Mouse (Mus musculus) adrenal gland, postnatal 14 days (tissue): ENCODE data around the gene Stk40. TPM values are rescaled to one million over a fixed set of nuclear protein-coding genes. Genes with fewer than 3 reads are reported as not detected.
A peak's percentile ranks its signal among the peaks of the same experiment; 100 is the strongest.
"Not testable (repeated sequence)": the region's sequence is repeated elsewhere in the genome, so short reads cannot be mapped to it uniquely, and the experiment has no call there.

Experiments used
- DNase-seq: peaks from one replicate; pipeline ENCODE4 v3.0.0; 2021; ENCODE audit warnings: mixed read lengths
- long read RNA-seq, 2 experiments: library from polyadenylated mRNA; stranded (forward); transcript quantifications; one replicate each; pipeline ENCODE4 v2.0.0; 2021
- total RNA-seq: library from RNA; stranded (reverse); gene quantifications from 2 replicates; pipeline ENCODE4 v1.2.3, GENCODE M21; 2021

Gene Stk40
- 39.2 and 48.2 TPM in 2 replicates for total RNA-seq
- long read RNA-seq, experiment 1, transcript Stk40-201 (11 exons, 3,492 nt), result major isoform, 6 of 14 reads
- long read RNA-seq, experiment 1, partial matches to known transcripts, result 8 of 14 reads
- long read RNA-seq, experiment 1, other reads (novel, unspliced or antisense), result 0 of 14 reads
- long read RNA-seq, experiment 2, transcript Stk40-201 (11 exons, 3,492 nt), result major isoform, 6 of 15 reads
- long read RNA-seq, experiment 2, partial matches to known transcripts, result 7 of 15 reads
- long read RNA-seq, experiment 2, other reads (novel, unspliced or antisense), result 2 of 15 reads

DNA sequence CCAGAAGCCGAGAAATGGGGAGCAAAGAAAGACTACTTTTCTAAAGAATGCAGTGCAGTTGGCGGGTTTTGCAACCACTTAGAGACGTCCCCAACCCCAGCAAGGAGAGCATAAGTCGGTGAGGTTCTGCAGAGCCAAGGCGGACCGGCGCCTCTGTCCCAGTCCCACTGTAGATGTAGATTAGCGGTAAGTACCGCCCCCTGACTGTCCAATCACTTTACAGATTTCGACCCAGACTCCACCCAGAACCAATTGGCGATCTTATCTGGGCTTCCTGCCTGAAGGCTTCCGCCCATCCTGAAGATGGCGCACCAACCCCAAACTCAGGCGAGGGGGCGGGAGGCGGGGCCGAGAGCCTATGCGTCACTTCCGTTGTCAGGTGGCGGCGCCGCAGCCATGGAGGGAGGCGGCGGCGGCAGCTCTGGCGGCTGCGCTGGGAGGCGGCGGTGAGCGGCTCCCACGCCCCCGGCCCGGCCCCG lies at the start of gene Stk40:
Stk40 (plus strand) TSS at position 368 of the 479 bp plus-strand sequence.
- peak; percentile 98 for DNase-seq

DNA sequence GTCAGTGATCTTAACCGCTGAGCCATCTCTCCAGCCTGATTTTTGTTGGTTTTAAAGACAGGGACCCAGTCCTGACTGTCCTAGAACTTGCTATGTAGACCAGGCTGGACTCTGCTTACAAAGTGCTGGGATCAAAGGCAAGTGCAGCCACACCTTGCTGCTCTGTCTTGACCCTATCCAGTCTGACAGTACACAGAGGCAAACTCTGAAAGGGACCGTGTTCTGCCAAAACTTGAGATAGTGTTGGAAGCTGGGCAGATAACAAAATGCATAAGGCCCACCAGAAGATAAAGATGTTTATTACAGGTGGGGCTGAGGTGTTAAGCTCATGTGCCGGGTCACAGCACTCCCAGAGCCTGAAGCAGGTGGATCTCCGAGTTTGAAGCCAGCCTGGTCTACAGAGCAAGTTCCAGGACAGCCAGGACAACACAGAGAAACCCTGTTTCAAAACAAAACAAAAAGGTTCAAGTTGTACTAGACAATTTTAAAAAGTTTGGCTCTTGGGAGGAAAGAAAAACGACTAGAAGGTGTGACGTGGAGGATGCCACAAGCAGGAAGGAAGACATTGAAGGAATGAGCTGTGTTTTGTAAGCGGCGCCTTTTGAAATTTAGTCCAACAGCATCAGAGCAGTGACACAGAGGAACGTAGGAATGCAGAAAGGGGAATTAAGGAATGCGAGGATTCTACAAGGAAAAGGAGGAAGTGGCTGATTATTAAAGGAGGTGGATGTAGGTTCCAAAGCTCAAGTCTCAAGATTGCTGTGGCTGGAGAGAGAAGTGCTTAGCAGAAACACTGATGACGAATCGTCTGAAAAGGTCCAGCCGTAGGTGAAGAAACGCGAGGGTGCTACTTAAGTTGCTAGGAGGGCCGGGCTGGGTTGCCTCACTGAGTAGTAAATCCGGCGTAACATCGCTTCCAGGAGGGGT lies 46.3 kb upstream of the Stk40 start:
- no peak for DNase-seq

DNA sequence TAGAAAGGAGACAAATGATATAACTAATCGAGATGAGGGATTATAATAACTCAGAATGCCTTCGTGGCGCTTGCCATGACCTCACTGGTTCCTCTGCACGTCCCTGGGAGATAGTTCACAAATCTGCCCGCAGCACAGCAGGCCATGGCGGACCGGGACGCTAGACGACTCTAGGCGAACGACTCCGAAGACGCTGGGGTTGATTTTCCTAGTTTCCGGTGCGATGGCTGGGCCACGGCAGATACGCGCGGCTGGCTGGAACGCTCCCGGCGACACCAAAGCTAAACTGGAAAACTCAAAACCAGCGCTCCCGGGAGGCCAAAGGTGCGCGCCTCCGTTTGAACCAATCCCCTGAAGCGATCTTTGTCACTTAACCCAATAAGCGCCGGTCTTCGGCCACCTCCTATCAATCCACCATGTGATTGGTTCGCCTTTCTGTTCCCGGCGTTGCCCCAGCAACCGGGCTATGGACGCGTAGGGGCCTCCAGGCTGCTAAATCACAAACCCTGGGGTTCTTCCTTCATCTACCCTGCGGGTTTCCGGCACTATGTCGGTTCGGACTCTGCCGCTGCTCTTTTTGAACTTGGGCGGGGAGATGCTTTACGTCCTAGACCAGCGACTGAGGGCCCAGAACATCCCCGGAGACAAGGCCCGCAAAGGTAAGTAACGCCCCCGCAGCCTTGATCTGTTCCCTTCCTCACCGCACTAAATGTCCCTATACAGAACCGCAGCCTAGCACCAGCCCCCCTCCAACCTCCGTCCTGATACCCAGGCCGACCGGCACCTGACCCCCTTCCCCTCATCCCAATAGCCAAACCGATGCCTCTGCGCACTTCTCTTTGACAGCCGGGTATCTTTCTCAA lies 45.4 kb upstream of the Stk40 start, which contains the start of gene Oscp1:
Oscp1 (plus strand) TSS at position 432 of the 863 bp plus-strand sequence.
- peak; percentile 94 for DNase-seq

DNA sequence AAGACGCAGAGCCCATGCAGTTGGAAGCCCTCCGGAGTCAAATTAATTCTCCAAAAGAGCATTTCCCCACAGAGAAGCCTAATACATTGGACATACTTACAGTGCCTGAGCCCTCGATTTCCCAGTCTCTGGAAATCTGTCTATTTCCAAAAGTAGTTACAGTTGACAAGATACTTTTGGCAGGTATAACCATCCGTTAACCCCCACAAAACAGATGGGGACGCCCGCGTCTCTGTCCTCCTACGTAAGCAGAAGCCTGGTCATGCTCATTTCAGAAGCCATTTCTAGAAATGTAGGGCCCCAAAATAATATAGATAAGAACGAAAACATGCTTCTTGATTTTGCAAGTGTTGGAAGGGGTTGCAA lies 44.8 kb upstream of the Stk40 start:
- DNase-seq, result no peak

DNA sequence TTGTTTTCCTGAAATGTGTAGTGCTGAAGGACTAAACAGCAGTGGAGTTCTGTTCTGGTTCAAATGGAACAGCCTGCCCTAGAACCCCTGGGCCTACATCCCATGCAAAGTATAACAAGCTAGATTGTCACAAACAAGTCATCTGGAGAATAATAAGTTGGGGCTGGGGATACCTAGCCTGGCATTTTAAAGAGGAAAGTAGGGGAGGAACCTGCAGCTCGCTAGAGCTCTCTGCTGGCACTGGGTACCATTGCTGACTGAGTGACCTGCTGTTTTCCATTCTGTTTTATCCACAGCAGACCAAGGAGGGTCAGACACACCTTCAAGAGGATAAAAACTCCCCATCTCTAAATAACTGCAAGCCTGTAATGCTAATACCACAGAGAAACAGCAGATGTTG lies 40.9 kb upstream of the Stk40 start:
- no peak for DNase-seq

DNA sequence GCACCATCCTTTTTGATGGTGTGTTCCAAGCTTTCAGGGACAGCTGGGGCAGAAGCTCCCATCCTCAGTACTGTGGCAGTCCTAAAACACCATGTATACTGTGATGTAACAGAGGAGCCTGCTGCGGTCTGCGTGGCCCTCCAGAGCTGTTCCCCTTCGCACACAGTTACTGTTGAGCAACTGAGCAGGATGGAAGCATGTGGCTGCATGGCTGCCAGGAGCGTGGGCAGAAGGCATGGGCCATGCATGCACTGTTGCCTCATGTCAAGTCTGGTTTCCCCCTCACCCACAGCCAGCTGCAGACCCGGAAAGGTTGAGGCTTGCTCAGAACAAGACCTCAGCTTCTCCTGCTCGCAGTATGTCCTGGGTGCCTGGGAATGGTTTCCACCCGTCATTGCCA lies 38.5 kb upstream of the Stk40 start:
- DNase-seq, result no peak

DNA sequence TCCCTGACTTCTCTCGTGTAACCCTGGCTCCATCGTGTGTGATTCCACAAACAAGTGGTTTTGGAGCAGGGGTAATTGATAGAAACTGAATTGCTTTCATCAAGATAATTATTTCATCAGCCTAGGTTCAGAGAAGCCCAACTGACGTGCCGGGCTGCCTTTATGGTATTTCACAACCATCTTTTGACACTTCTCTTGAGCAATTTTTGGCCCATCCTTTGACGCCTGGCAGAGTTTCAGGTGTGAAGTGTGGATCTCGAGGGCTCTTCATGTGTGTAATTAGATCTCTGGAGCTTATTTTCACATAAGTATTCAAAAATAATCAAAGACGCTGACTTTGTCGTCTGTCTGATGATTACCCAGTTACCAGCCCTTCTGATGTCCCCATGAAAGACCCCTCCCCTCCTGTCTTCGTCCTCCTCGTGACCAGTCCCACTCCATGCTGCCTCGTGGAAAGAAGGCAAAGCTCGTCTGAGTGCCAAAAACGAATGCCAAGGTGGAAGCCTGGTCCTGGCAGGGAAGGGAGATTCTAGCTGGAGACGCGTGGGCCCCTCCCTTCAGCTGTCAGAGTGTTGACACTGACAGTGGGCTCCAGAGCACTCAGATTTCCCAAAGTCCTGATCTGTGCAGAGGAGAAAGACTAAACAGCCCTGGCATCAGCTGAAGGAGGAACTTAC lies 36.2 kb upstream of the Stk40 start:
- peak; percentile 34 for DNase-seq

DNA sequence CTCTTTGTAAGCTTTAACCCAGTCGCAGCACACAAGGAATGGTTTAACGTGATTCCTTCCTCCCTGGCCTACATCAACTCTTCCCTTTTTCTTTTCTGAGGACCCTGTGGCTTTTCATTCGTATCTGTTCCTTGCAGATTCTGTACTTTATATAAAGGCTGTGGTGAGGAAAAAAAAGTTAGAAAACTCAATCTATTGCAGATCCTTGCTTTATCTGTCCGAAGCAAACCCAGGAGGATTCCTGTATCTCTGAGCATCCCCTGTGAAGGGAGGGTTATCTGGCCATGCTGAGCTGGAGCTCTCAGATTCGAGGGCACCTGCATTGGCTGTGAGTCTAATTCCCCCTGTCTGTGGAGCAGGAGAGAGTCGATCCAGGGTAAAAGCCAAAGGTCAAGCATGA lies 34.9 kb upstream of the Stk40 start:
- no peak for DNase-seq

DNA sequence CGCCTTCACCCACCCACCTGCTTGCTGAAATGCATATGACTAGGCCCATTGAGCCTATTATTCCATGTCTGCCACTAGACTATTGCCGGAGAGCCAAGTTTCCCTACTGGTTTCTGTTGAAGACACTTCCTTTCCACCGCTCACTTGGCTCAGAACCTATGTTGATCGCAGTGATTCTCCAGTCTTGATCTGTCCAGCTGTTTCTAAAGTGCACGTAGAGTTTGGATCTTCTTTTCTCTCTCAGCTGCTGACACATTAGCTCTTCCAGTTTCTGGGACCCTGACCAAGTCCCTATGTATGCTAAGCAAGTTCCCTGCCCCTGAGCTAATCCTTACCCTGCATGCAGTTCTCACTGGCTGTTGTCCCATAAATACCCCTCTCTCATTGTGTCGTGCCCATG lies 25.9 kb upstream of the Stk40 start:
- no peak for DNase-seq

DNA sequence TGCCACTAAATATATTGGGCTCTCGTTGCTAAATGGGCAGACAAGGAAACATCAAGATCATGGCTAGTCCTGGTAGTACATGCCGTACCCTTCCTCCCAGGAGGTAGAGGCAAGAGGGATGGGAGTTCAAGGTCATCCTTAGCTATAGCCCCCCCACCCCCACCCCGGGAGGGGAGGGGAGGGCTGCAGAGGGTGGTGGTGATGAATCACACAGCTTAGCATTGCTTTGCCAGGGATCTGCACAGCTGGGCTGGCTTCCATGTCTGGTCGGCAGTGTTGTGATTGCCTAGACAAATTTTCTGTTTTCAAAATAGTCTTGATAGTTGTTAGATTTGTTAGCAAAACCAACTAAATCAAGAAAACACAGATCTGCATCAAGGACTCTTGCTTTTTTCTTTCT lies 24.5 kb upstream of the Stk40 start:
- DNase-seq, result peak; percentile 48

DNA sequence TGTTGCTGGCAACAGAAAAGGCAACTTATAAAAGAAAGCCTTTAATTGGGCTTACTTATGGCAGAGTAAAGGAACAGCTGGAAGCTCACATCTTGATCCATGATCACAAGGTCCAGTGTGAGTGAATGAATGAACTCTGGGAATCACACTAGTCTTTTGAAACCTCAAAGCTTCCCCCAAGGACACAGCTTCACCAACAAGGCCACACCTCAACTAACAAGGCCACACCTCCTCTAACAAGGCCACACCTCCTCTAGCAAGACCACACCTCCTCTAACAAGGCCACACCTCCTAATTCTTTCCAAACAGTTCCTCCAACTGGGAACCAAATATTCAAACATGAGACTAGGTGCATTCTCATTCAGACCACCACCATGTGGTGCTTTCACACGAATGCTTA lies 22.2 kb upstream of the Stk40 start:
- no peak for DNase-seq

DNA sequence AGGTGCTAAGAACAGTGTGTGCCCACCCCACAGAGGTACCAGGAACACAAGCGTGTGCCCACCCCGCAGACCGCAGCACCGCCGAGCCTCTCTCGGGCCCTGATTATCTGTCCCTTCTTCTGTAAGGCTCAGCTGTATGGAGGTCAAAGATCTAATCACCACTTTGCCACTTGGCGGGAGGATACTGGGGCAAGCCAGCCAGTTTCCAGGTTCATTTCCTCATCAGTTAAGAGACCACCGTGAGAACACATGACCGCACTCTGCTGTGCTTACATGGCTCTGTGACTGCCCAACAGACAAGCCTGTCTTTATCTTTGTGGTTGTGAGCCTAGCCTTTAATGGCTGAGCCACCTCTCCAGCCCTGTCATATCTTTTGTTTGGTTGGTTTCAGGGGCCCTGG lies 20.7 kb upstream of the Stk40 start:
- no peak for DNase-seq

DNA sequence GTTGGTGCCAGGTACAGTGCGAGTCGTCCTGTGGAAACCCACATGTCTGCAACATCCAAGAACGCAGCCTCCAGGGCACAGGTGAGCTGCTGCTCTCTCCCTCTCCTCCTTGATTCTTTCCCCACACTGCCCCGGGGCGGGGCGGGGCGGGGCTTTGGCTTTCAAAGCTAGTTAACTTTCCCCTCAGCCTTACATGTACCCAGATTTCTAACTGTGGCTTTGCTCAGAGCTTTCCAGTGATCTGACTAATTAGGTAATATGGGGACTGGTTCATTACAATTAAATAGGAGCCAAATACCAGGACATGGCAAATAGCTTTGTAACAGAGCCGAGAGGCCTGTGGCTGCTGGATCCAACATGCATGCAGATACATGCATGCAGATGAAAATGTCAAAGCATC lies 19.4 kb upstream of the Stk40 start:
- no peak for DNase-seq

DNA sequence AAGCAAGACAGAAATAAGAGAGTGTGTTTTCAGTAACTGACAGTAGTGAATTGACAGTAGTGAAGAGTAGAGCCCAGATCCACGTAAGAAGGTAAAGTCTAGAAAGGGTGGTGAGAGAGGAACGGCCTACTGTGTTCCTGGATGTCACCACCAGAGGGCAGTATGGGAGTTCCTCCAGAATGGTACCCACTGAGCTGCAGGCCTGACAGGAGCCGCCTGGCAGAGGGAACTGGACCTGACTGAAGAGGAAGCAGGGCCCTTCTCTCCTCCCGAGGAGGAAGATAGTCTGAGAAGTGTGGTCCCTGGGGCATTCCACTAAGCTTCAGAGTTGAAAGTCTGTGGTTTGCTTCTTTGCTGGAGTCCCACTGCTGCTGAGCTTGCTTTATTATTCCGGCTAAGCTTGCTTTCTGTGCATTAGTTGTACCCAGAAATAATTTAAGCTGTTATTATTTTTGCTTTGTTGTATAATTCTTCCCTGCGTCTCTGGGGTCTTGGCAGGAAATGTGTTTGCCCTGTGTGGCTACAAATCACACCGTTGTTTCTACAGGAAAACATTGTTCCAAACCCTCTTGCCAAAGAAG lies 17.7 kb upstream of the Stk40 start:
- DNase-seq, result peak; percentile 91

DNA sequence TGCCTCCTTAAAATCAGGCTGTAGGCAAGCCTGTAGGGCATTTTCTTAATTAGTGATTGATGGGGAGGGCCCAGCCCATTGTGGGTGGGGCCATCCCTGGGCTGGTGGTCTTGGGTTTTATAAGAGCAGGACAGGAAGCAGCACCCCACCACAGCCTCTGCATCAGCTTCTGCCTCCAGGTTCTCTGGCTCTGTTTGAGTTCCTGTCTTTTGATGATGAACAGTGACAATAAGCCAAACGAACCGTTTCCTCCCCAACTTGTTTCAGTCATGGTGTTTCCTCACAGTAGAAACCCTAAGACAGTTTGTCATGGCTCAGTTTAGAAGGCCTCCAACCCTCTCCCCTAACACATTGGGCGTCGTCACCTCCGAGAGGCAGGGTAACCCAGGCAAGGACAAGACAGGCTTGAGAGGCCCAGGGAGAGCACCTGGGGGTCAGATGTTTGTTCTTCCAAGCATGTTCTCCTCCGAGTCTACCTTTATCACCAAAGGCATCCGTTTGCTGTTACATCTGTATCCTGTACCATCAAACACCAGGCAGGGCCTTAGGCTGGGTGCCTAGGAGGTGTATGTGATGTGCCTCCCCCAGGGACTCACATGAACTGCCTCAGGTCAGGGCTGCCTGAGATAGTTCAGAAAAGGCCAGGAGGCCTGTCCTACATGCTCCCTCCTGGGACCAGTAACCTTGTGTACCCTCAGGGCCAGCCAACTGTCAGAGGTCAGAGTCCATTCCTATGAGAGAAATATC lies 13.5 kb upstream of the Stk40 start:
- no peak for DNase-seq

DNA sequence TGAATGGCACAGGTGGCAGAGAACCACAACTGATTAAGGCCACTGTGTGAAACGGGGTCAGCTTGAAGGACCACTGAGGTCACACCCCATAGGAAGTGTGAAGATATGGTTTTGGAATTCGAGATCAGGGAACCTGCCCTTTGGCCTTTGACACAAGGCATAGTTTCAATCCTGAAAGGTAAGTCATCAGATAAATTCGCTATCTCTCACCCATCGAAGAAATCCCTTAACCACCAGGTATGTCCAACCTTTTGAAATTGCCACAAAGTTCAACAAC lies 13.0 kb upstream of the Stk40 start:
- no peak for DNase-seq

DNA sequence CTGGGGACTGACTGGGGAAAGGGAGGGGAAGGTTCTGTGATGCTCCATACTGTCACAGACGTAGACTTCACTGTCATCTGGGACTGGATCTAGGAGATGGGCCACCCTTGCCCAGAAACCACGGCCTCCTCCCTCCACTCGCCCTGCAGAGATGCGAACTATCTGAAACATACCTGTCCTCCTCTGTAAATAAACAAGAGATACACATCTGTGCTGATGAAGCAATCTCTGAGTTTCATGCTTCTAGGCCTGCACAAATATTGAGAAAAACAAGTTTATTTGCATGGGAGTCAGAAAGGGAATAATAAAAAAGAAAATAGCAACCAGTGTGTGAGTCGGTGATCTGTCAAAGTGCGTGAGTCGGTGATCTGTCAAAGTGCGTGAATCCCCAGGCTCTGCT lies 11.9 kb upstream of the Stk40 start:
- DNase-seq, result no peak

DNA sequence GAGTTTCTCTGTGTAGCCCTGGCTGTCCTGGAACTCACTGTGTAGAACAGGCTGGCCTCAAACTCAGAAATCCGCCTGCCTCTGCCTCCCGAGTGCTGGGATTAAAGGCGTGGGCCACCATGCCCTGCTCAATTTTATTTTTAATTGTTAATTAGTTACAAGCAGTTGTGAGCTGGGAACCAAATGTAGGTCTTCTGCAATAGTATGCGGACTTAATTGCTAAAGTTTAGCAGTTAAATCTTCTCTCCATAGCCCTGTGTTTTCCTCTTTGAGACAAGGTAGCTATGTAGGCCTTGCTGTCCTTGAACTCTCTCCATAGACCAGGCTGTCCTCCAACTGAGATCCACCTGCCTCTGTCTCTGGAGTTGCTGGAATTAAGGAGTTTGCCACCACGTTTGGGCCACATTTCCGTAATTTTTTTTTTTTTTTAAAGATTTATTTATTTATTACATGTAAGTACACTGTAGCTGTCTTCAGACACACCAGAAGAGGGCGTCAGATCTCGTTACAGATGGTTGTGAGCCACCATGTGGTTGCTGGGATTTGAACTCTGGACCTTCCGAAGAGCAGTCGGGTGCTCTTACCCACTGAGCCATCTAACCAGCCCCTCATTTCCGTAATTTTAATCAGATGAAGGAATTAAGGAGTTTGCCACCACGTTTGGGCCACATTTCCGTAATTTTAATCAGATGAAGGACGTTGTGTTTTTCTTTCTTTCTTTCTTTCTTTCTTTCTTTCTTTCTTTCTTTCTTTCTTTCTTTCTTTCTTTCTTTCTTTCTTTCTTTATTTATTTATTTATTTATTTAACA lies 7.9 kb upstream of the Stk40 start:
- not testable (repeated sequence) for DNase-seq

DNA sequence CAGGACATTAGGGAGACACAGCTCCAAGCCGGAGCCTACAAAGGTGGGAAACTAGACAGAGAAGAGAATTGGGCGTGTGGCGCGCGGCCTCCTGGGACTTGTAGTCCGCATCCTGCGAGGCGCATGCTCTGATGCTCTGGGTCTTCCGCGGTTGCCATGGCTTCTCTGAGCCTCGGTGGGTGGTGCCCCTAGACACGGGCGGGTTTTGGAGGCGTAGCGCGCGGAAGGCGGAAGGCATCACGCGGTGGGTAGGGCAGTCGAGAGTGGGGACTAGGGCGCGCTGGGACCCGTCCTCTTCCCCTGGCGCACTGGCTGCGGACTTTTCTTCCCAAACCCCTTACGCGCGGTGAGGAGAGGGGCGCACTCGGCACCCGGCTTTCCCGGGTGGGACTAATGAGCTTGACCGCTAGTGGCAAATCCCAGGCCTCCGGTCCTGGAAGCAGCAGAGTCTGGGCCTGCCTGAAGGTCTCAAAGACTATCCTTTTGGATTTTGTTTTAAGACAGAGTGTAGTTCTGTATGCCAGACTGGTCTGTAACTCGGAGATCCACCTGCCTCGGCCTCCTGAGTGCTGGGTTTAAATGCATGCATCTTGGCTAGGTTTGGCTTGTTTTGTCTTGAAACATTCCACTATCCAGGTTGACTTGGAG lies 7.2 kb upstream of the Stk40 start, which contains the start of gene Lsm10:
Lsm10 (plus strand) TSS at position 160 of the 648 bp plus-strand sequence.
- DNase-seq, result peak; percentile 96
